Mouse (Mus musculus): Measurements from ENCODE around the gene Bcl2l1. TPM values are rescaled to one million over a fixed set of nuclear protein-coding genes. Genes with fewer than 3 reads are reported as not detected.

Bcl2l1 gene
- polyA plus RNA-seq, 1 experiment from 2014 or later: 155 TPM

DNA sequence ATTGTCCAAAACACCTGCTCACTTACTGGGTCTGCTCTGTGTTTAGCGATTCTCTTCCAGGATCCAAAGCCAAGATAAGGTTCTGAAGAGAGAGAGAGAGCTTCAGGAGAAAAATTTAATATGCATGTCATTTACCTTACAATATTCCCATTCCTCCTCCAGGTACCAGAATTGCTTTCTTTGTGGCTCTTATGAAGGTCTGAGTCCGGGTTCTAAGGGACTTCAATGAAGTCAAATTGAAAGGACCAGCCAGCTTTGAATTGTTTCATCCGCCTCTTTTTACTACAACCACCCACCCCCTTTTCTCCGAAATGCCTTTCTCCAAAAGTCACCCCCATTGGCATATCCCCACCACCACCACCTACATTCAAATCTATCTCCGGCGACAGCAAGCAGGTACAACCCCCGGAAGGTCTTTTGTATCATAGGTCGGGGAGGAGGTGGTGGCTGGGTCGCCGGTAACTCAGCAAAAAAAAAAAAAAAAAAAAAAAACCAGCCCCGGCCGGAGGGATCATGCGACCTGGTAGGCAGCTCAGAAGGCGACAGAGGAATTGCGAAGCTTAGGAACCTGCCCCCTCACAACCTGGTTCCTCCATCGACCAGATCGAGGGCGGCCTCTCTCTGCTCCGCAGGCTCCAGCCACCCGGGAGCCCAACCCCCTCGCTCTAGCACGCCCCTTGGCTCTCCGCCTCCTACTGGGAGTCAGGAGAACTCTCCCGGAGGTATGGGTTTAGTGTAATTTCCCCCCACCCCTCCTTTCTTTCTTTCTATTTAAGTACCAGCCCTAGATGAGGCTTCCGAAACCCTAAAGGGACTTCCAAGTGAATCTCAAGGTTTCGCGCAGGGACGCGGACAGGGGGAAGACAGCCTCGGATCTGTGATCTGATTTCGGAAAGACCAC lies 1.3 kb downstream of the Bcl2l1 start:
- peaks cover 44% of the 10 kb centered on the region for H3K4me1 ChIP-seq (replicated peaks)
- H3K4me2 ChIP-seq: peak overlapping the region; percentile 80
- no peaks in the 10 kb centered on the region for H3K9me3 ChIP-seq
- peak overlapping the region; percentile 81 for H3K9ac ChIP-seq
- WGBS: 1% methylated on average over 31 of the region's 31 CpGs
- ATAC-seq (ENCODE audit: low FRiP score, low read depth): peak; percentile 80
- H3K27me3 ChIP-seq: no peaks in the 10 kb centered on the region
- peak overlapping the region; percentile 71 for H3K4me3 ChIP-seq
- H3K36me3 ChIP-seq: no peaks in the 10 kb centered on the region
- peak overlapping the region; percentile 97 for H3K27ac ChIP-seq (replicated peaks)

DNA sequence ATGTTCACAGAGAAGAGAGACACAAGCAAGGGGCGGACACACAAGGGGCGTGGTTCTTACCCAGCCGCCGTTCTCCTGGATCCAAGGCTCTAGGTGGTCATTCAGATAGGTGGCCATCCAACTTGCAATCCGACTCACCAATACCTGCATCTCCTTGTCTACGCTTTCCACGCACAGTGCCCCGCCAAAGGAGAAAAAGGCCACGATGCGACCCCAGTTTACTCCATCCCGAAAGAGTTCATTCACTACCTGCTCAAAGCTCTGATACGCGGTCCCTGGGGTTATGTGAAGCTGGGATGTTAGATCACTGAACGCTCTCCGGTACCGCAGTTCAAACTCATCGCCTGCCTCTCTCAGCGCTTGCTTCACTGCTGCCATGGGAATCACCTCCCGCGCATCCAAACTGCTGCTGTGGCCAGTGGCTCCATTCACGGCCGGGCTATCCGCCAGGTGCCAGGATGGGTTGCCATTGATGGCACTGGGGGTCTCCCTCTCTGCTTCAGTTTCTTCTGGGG lies 2.1 kb downstream of the Bcl2l1 start:
- Histone ChIP-seq H3K36me3 (no peaks in the 10 kb centered on the region), H3K9me3 (no peaks in the 10 kb centered on the region), H3K4me3 (peak overlapping the region; percentile 71), H3K27ac (replicated peaks) (peak overlapping the region; percentile 97), H3K9ac (peak overlapping the region; percentile 81), H3K4me1 (replicated peaks) (peaks cover 52% of the 10 kb centered on the region), H3K4me2 (peak overlapping the region; percentile 80), H3K27me3 (no peaks in the 10 kb centered on the region)
- 48% methylated on average over 23 of the region's 23 CpGs for WGBS
- ATAC-seq (ENCODE audit: low FRiP score, low read depth): no peak

DNA sequence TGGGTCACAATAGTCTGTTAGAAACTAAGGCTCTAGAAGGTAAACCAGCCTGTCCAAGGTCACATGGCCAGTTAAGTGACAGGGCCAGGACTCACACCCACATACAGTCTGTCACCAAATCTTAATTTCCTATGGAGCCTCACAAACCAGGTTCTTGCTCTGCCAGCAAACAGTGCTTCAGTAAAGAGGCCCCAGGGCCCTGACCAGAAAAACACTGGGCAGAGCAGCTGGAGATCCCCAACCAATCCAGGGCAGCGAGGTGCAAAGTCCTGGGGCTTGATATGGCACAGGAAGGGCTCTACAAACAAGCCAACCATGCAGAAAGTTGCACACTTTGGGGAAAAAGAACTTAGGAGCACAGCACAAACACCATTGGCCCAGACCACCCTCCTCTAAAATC lies 3.0 kb downstream of the Bcl2l1 start:
- H3K4me3 ChIP-seq: peak overlapping the region; percentile 71
- peak overlapping the region; percentile 26; the same call in 1 of the 2 replicates for H3K27ac ChIP-seq (replicated peaks)
- peak overlapping the region; percentile 81 for H3K9ac ChIP-seq
- no peaks in the 10 kb centered on the region for H3K27me3 ChIP-seq
- peak overlapping the region; percentile 80 for H3K4me2 ChIP-seq
- peaks cover 59% of the 10 kb centered on the region for H3K4me1 ChIP-seq (replicated peaks)
- H3K9me3 ChIP-seq: no peaks in the 10 kb centered on the region
- no peaks in the 10 kb centered on the region for H3K36me3 ChIP-seq
- ATAC-seq (ENCODE audit: low FRiP score, low read depth): no peak
- 33% methylated on average over 1 of the region's 1 CpGs for WGBS

DNA sequence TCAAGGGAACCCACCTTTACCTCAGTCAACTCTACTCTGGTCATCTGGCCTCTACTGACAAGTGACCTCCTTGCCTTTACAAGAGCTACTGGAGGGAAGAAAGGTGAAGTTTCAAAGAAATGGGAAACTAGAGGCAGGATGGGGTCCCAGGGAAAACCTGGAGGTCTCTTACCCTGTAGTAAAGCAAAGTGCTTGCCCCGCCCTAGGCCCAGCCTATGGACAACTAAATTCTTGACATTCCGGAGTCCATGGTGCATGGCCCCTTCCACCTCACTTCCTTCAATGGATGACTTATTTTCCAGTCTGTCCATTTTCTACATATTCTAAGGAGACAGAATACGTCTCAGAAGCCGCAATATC lies 3.5 kb downstream of the Bcl2l1 start:
- Histone ChIP-seq H3K27ac (replicated peaks) (no peak overlapping the region), H3K9ac (peak overlapping the region; percentile 81; the same call in 1 of the 2 replicates)
- WGBS: 69% methylated on average over 4 of the region's 4 CpGs

GRCm38 (mm10) chr2:152827321-152828010 lies 4.1 kb downstream of the Bcl2l1 start:
- WGBS: 80% methylated on average over 8 of the region's 8 CpGs
- peaks cover 59% of the 10 kb centered on the region for H3K4me1 ChIP-seq (replicated peaks)

More for the DNA sequence above, 3.5 kb downstream of the Bcl2l1 start:
- peak overlapping the region; percentile 80 for H3K4me2 ChIP-seq
- no peaks in the 10 kb centered on the region for H3K9me3 ChIP-seq
- no peak for ATAC-seq (ENCODE audit: low FRiP score, low read depth)
- H3K27me3 ChIP-seq: no peaks in the 10 kb centered on the region
- H3K36me3 ChIP-seq: no peaks in the 10 kb centered on the region
- peaks cover 59% of the 10 kb centered on the region for H3K4me1 ChIP-seq (replicated peaks)
- H3K4me3 ChIP-seq: peak overlapping the region; percentile 71

GRCm38 (mm10) chr2:152826481-152826880 lies 5.0 kb downstream of the Bcl2l1 start:
- no peak overlapping the region for H3K27ac ChIP-seq (replicated peaks)
- H3K9me3 ChIP-seq: no peaks in the 10 kb centered on the region
- 0 out of 2 replicates have a peak overlapping the region, but pooled peaks have one; percentile 71 for H3K4me3 ChIP-seq
- WGBS: 88% methylated on average over 3 of the region's 3 CpGs
- H3K36me3 ChIP-seq: no peaks in the 10 kb centered on the region
- H3K9ac ChIP-seq: no peak overlapping the region
- no peak for ATAC-seq (ENCODE audit: low FRiP score, low read depth)
- peak overlapping the region; percentile 80 for H3K4me2 ChIP-seq
- H3K4me1 ChIP-seq (replicated peaks): peaks cover 63% of the 10 kb centered on the region
- no peaks in the 10 kb centered on the region for H3K27me3 ChIP-seq

More at GRCm38 (mm10) chr2:152827321-152828010, 4.1 kb downstream of the Bcl2l1 start:
- Histone ChIP-seq H3K9me3 (no peaks in the 10 kb centered on the region), H3K36me3 (no peaks in the 10 kb centered on the region), H3K9ac (no peak overlapping the region), H3K27ac (replicated peaks) (no peak overlapping the region), H3K27me3 (no peaks in the 10 kb centered on the region), H3K4me3 (peak overlapping the region; percentile 71), H3K4me2 (peak overlapping the region; percentile 80)
- ATAC-seq (ENCODE audit: low FRiP score, low read depth): no peak

GRCm38 (mm10) chr2:152825713-152826112 lies 5.8 kb downstream of the Bcl2l1 start:
- no peak for ATAC-seq (ENCODE audit: low FRiP score, low read depth)
- no peak overlapping the region for H3K9ac ChIP-seq
- no peaks in the 10 kb centered on the region for H3K36me3 ChIP-seq
- WGBS: 93% methylated on average over 2 of the region's 2 CpGs
- peaks cover 71% of the 10 kb centered on the region for H3K4me1 ChIP-seq (replicated peaks)
- H3K27me3 ChIP-seq: no peaks in the 10 kb centered on the region
- peak overlapping the region; percentile 80; the same call in 1 of the 2 replicates for H3K4me2 ChIP-seq
- H3K27ac ChIP-seq (replicated peaks): no peak overlapping the region
- H3K9me3 ChIP-seq: no peaks in the 10 kb centered on the region
- H3K4me3 ChIP-seq: no peak overlapping the region

GRCm38 (mm10) chr2:152825168-152825697 lies 6.3 kb downstream of the Bcl2l1 start:
- Histone ChIP-seq H3K4me3 (no peak overlapping the region), H3K9me3 (no peaks in the 10 kb centered on the region), H3K9ac (no peak overlapping the region), H3K4me1 (replicated peaks) (peaks cover 76% of the 10 kb centered on the region), H3K4me2 (peak overlapping the region; percentile 1; the same call in 1 of the 2 replicates), H3K36me3 (no peaks in the 10 kb centered on the region), H3K27ac (replicated peaks) (no peak overlapping the region), H3K27me3 (no peaks in the 10 kb centered on the region)
- no peak for ATAC-seq (ENCODE audit: low FRiP score, low read depth)
- 90% methylated on average over 4 of the region's 4 CpGs for WGBS

DNA sequence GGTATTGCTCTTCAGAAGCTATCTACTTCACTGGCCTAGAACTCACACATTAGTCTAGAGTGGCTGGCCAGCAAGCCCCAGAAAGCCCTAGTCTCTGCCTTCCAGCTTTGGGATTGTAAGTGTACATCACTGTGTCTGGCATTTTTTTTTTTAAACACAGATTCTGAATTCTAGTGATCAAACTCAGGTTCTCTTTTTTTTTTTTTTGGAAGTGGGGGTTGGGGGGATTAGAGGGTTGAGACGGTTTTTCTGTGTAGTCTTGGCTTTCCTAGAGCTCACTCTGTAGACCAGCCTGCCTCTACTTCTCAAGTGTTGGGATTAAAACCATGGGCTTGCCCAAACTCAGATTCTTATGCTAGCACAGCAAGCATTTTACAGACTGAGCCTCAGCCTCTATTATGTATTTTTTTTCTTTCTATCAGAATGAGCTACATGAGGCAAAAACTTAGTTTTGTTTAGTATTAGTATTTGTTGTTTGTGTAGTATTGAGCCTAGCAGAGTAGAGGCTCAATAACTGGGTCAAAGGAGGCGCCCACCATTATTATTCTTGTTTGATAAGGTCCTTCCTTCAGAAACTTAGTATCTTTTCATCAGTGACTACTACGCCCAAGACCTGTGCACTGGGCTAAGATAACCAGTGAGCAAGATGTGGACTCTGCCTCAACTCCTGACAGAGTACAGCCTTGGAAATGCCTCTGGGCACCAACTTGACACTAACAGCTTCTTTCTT lies 6.9 kb downstream of the Bcl2l1 start:
- H3K27ac ChIP-seq (replicated peaks): no peak overlapping the region
- no peak for ATAC-seq (ENCODE audit: low FRiP score, low read depth)
- H3K4me1 ChIP-seq (replicated peaks): peaks cover 81% of the 10 kb centered on the region
- H3K4me2 ChIP-seq: peak overlapping the region; percentile 1; the same call in 1 of the 2 replicates
- H3K27me3 ChIP-seq: no peaks in the 10 kb centered on the region
- no peak overlapping the region for H3K4me3 ChIP-seq
- WGBS: 89% methylated on average over 3 of the region's 3 CpGs
- no peaks in the 10 kb centered on the region for H3K9me3 ChIP-seq
- no peaks in the 10 kb centered on the region for H3K36me3 ChIP-seq
- no peak overlapping the region for H3K9ac ChIP-seq

DNA sequence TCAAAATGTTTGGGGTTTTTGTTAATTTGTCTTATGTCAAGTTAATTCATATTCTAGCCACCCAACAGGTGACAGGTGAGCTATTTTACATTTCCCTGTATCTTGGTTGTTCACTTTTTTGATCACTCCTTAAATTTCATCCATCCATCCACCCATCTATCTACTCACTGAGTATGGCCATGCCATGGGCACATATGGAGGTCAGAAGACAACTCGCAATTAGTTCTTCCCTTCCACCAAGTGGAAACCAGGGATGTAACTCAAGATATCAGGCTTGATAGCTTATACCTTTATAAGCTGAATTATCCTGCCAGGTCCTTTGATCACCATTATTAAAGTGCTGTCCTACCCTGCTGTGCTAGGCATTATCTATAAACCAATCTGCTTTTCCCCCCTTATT lies 7.8 kb downstream of the Bcl2l1 start:
- Histone ChIP-seq H3K9ac (no peak overlapping the region), H3K4me3 (no peak overlapping the region), H3K27ac (replicated peaks) (no peak overlapping the region), H3K27me3 (no peaks in the 10 kb centered on the region), H3K9me3 (no peaks in the 10 kb centered on the region), H3K4me1 (replicated peaks) (peaks cover 77% of the 10 kb centered on the region), H3K4me2 (no peak overlapping the region), H3K36me3 (peaks cover 4% of the 10 kb centered on the region; the same call in 1 of the 2 replicates)
- ATAC-seq (ENCODE audit: low FRiP score, low read depth): no peak
- 100% methylated on average over 1 of the region's 1 CpGs for WGBS

GRCm38 (mm10) chr2:152821566-152821965 lies 10.0 kb downstream of the Bcl2l1 start:
- no peak for ATAC-seq (ENCODE audit: low FRiP score, low read depth)
- H3K27me3 ChIP-seq: no peaks in the 10 kb centered on the region
- no peak overlapping the region for H3K9ac ChIP-seq
- H3K27ac ChIP-seq (replicated peaks): peak overlapping the region; percentile 22; the same call in 1 of the 2 replicates
- H3K9me3 ChIP-seq: no peaks in the 10 kb centered on the region
- no peak overlapping the region for H3K4me3 ChIP-seq
- H3K4me1 ChIP-seq (replicated peaks): peaks cover 76% of the 10 kb centered on the region
- H3K4me2 ChIP-seq: no peak overlapping the region
- peaks cover 4% of the 10 kb centered on the region; the same call in 1 of the 2 replicates for H3K36me3 ChIP-seq
